Mouse (Mus musculus) C2C12 (cell line): ENCODE measurements at regions not wholly inside any gene's neighbourhood (a gene's known extent, or its start where the extent isn't known, plus 50 kb on each side); places are given as distances from the start of the nearest gene placed in this dataset.

Source experiments
- CEBPB ChIP-seq: IDR thresholded peaks from one replicate; pipeline ENCODE4 v1.6.1; 2011; ENCODE audit warnings: low read depth, mild to moderate bottlenecking, control low read depth, moderate library complexity
- CTCF ChIP-seq: IDR thresholded peaks from one replicate; pipeline ENCODE4 v1.5.1; 2011; ENCODE audit not compliant: control insufficient read depth, insufficient read depth, insufficient read length
- FOSL1 ChIP-seq: IDR thresholded peaks from one replicate; pipeline ENCODE4 v1.8.0; 2011; ENCODE audit warnings: mild to moderate bottlenecking, low read length; ENCODE audit not compliant: poor library complexity, insufficient read depth, severe bottlenecking
- MYOD1 ChIP-seq: IDR thresholded peaks from one replicate; pipeline ENCODE4 v1.6.1; 2011; ENCODE audit warnings: low read depth; ENCODE audit not compliant: control insufficient read depth, insufficient read length
- MYOG ChIP-seq: IDR thresholded peaks from one replicate; pipeline ENCODE4 v1.6.1; 2011; ENCODE audit not compliant: control insufficient read depth, insufficient read length; ENCODE audit errors: extremely low read depth
- USF1 ChIP-seq: IDR thresholded peaks from one replicate; pipeline ENCODE4 v1.6.1; 2011; ENCODE audit warnings: low read depth, mild to moderate bottlenecking, control low read depth, moderate library complexity

- TF ChIP-seq CEBPB (no peak), CTCF (no peak), MYOD1 (no peak), FOSL1 (no peak), USF1 (no peak), MYOG (no peak)
Measured at GRCm38 (mm10) chr13:5412052-5412451, 449.2 kb upstream of the Klf6 start.
